Mouse (Mus musculus): ENCODE results near the gene Tnxb.

The Tnxb gene

GRCm38 (mm10) chr17:34659181-34659896 lies 11.0 kb upstream of the Tnxb start:
- no peak for DNase-seq (ENCODE audit: low spot score in 2 of 2)

GRCm38 (mm10) chr17:34659897-34660214 lies 10.5 kb upstream of the Tnxb start:
- DNase-seq (ENCODE audit: low spot score in 2 of 2), result no peak

DNA sequence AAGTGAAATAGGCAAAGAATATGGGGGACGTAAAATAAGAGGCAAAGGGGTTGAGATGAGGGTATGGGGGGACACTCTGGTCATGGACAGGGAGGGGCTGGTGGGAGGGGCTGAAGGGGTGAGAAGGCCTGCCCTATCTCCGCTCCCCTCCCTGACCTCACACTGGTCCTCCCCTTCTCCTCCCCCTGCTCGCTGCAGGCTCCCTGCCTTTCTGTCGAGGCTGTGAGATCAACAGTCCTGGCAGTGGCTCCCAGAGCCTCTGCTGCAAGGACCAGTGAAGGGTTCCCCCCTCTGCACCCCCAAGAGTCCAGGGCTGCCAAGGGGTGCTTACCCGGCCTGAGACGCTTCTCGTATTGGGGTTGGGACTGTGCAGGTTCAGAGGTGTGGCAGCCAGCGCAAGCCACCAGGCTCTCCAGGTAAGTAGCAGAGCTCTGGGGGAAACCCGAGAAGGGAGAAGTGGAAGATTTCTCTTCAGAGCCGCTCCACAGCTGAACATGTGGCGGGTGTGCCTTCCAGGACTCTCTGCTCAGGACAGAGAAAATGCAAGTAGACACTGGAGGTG lies 10.0 kb upstream of the Tnxb start:
- no peak for DNase-seq (ENCODE audit: low spot score in 2 of 2)

DNA sequence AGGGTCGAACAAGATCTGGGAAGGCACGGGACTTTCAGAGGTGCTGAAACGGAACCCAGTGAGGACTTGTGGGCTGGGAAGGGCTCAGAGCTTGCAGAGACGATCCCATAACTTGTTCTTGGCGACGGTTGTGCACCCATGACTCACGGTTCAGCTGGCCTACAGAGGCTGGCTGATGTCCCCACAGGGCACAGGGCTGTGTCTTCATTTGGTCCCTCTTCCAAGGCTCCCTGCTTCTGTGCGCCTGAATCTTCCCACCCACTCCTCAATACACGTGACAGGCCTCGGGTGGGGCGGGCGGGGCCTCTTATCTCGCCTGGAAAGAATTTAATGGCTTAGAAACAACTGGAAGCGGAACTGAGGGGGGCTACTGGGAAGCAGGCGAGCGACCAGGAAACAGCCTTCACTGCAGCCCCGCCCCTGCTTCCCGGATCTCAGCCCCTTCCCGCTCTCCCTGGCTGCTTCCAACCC lies 9.2 kb upstream of the Tnxb start:
- DNase-seq (ENCODE audit: low spot score in 2 of 2), result no peak

GRCm38 (mm10) chr17:34662468-34662867 lies 7.9 kb upstream of the Tnxb start:
- no peak for DNase-seq (ENCODE audit: low spot score in 2 of 2)

DNA sequence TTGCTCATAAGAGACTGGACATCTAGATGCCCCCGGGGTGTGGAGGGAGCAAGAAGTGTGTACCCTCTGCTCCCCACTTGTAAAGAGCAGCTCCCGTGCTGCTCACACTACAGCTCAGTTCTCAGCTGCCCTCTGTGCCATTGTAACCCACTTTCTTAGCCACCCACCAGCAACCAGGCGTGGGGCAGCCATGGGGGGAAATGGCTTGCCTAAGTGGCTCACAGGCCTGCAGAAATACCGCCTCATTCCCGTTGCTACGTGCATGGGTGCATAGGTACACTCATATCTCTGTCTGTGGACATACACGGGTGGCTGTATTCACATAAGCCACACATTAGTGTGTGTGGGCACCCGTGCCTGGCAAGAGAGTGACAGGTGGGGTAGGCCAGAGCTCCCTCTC lies 7.4 kb upstream of the Tnxb start:
- no peak for DNase-seq (ENCODE audit: low spot score in 2 of 2)

DNA sequence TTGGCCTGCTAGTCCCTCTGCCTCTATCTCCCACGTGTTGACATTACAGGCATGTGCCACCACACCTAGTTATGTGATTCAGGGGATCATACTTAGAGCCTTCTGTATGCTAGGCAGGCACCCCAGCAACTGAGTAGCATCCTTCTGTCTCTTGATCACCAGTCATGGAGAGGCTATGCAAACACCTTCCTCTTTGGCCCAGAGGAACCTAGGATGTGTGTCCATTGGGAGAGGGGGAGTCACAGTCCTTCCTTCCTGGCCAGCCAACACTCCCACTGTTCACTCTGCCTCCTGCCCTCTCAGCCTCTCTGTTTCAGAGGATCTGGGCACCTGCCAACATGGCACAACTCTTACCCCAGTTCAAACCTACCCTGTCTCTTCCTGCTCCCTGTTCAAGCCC lies 6.8 kb upstream of the Tnxb start:
- DNase-seq (ENCODE audit: low spot score in 2 of 2), result no peak

DNA sequence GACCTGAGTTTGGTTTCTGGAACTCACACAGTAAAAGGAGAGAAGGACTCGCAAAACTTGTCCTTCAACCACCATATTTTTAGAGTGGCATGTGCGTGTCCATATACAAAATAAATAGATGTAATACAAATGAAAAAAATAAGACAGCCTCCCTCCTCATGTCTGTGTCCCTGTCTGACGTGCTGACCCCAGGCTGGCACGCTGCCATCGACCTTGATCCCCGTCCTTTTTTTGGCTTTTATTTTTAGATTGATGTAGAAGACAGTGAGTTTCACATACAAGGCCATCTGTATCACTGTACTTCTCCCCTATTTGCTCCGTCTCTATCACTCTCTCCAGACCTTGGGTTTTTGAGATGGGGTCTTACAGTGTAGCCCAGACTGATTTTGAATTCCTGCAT lies 5.9 kb upstream of the Tnxb start:
- DNase-seq (ENCODE audit: low spot score in 2 of 2), result no peak

- no peak for DNase-seq (ENCODE audit: low spot score in 2 of 2)
Observed at GRCm38 (mm10) chr17:34671151-34672066, 1.1 kb downstream of the Tnxb start.

DNA sequence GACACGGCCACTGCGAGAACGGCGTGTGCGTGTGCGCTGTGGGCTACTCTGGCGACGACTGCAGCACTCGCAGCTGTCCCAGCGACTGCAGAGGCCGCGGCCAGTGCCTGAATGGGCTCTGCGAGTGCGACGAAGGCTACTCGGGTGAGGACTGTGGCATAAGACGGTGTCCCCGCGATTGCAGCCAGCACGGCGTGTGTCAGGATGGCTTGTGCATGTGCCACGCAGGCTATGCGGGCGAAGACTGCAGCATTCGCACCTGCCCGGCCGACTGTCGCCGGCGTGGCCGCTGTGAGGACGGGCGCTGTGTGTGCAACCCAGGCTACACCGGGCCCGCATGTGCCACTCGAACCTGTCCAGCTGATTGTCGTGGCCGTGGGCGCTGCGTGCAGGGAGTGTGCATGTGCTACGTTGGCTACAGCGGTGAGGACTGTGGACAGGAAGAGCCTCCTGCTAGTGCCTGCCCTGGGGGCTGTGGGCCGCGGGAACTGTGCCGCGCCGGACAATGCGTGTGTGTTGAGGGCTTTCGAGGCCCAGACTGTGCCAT lies 2.0 kb downstream of the Tnxb start:
- DNase-seq (ENCODE audit: low spot score in 2 of 2), result no peak

DNA sequence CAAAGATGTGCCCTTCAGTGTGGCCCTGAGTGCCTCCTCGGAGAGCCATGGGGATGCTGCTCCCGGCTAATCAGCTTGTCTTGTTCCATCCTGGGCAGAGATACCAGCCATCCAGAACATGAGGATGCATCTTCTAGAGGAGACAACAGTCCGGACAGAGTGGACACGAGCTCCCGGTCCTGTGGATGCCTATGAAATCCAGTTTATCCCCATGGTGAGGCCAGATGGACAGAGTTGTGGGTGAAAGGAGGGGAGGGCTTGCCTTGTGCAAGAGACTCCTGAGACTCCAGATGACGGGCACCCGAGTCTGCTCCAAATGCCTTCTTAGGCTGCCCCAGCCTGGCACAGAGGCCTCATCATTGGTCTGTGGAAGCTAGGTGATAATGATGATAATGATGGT lies 2.8 kb downstream of the Tnxb start:
- no peak for DNase-seq (ENCODE audit: low spot score in 2 of 2)

DNA sequence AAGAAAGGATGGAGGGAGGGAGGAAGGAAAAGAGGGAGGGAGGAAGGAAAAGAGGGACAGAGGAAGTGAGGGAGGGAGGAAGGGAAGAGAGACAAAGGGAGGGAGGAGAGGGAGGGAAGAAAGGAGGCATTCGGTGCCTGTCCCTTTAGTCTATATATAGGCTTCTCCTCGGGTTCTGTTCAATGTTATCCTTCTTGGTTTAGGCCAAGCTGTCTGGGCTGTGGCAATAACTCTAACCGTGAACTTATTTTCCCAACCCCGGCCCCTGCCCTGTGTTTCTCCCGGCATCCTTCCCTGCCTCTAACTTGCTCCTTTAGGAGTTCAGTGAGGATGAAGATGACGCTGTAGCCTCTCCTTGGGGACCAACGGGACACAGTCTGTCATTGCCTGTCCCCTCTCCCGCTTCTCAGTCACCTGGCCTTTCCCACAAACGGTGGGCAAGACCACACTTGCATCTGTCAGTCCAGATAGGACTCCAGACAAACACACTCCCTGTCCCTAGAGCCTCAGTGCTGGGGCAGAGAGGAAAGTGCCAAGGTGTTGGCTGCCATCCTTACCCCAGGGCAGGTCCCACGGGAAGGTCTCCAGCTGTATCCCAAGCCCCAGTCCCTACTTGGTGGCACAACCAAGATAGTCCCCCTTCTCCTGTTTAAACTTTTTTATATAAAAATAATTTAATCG lies 4.3 kb downstream of the Tnxb start:
- DNase-seq (ENCODE audit: low spot score in 2 of 2), result no peak

DNA sequence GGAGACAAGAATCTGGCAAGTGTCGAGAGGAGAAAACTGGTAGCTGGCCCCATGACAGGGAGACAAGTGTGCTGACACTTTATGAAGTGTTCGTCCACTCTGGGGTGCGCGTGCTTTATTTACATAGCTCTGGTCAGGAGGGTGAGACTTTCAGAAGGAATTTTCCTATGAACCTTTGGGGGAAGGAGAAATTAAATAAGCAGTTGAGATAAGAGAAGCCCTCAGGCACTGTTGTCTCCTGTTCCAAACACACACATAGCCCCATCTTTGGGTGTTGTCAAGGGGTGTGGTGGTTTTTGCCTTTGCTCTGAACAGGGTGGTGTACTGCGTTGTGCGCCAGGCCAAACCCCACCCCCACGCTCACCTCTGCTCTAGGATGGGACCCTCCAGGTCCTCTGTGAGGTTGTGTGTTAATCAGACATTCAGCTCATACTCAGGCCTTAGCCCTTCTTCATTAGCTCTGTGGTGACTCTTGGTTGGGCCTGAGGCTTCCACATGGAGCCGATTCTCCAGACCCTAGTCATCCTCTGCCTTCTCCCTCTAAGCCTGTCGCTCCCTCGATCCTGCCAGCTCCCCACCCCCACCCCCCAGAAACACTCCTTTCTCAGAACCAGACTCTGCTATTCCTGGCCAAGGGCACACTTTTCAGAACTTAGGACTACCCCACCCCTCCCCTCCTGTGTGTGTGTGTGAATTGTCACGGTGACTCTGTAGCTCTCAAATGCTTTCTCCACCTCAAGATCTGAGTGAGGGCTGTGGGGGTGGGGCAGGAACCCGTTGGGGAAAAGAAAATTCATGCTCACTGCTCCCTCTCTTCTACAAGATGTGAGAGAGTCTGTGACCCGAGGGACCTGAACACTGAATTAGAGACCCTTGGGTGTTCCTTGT lies 5.1 kb downstream of the Tnxb start:
- no peak for DNase-seq (ENCODE audit: low spot score in 2 of 2)

GRCm38 (mm10) chr17:34676093-34676460 lies 5.7 kb downstream of the Tnxb start:
- no peak for DNase-seq (ENCODE audit: low spot score in 2 of 2)

- no peak for DNase-seq (ENCODE audit: low spot score in 2 of 2)
Observed at GRCm38 (mm10) chr17:34676671-34677070, 6.3 kb downstream of the Tnxb start.

DNA sequence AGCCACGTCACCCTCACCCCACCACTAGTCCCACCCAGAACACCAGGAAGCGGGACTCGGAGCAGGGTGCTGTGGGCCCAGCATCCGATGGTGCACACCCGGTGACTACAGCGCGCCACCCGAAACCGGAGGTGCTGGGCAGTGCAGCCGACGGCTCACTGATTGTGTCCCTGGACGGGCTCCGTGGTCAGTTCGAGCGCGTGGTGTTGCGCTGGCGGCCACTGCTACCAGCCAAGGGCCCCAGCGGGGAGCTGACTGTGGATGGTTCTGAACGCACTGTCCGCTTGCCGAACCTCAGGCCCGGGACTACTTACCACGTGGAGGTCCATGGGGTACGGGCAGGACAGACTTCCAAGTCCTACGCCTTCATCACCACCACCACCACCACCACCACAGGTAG lies 9.9 kb downstream of the Tnxb start:
- no peak for DNase-seq (ENCODE audit: low spot score in 2 of 2)

- no peak for DNase-seq (ENCODE audit: low spot score in 2 of 2)
Observed at GRCm38 (mm10) chr17:34680621-34681020, 10.3 kb downstream of the Tnxb start.

- no peak for DNase-seq (ENCODE audit: low spot score in 2 of 2)
Observed at GRCm38 (mm10) chr17:34681132-34681571, 10.8 kb downstream of the Tnxb start.

DNA sequence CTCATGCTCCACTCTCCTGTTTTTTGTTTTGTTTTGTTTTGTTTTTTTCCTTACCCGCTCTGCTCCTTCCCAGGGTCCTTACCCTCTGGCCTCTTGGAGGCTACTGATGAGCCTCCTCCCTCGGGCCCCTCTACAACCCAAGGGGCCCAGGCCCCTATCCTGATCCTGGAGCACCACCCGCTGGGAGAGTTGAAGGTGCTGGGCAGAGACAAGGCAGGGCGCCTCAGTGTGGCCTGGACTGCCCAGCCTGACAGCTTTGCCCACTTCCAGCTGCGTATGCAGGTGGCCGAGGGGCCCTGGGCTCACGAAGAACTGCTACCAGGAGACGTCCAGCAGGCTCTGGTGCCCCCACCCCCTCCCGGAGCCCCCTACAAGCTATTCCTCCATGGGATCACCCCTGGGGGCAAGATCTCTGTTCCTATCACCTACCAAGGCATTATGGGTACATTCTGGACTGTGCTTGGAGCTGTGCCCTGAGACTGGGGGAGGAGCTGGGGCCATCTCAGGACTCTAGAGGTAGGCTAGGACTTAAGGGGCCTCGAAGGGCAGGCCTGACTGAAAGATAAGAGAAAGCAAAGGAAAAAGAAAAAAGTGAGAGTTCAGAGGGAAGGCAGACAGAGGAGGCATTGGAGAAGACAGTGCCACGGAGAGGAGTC lies 11.7 kb downstream of the Tnxb start:
- no peak for DNase-seq (ENCODE audit: low spot score in 2 of 2)

GRCm38 (mm10) chr17:34683179-34683578 lies 12.8 kb downstream of the Tnxb start:
- DNase-seq (ENCODE audit: low spot score in 2 of 2), result no peak
